Mouse (Mus musculus) adipocyte (in vitro differentiated cells): ENCODE measurements at regions not wholly inside any gene's neighbourhood (a gene's known extent, or its start where the extent isn't known, plus 50 kb on each side); places are given as distances from the start of the nearest gene placed in this dataset.

Source experiments
- DNase-seq: peaks from one replicate; pipeline ENCODE4 v3.0.0-alpha.2; 2016; ENCODE audit warnings: low spot score

DNA sequence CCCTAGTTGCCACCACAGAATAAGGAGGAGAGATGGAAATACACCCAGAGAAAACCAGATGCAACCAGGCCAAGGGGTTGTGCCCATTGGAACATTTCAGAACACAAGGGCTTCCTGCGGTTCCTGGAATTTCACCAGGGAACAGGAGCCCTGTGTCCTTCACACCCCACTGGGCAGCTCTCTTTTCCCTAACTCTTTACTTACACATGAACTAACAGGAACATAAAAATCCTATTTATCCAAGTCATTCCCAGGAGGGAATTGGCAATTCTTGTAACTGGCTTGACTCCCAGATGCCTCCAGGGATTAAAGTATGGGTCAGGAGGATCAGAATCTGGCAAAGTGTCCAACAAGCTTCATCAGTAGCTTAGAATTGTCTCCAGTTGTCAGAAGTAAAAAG, 62.2 kb upstream of the Glycam1 start:
- DNase-seq: peak; percentile 84
